Mouse (Mus musculus): ENCODE results near the gene Itgb4.

DNA sequence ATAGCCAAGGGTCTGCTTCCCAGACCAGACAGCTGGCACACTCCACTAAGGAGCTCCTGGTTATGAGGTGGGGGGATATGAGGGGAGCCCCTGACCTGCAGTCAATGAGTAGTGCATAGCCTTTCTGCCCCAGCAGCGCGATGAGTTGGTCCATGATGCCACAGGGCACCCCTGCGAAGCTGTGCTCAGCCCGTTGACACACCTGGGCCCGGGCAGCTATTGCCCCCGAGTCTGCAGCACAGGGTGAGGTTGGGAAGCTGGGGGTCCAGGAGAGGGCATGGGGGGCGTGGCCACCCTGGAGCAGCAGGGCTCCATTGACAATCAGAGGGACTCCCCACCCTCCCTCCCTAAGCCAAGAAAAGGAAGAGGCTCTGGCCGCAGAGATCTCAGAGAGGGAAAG, 35.6 kb downstream of the Itgb4 start:
- TF ChIP-seq EP300 (IDR thresholded peaks at IDR 0.05; ENCODE audit: insufficient read depth, low read depth, low read length) (no peak), CTCF (IDR thresholded peaks at IDR 0.05) (no peak)
